Comparison of ENCODE assay signal across 20 mouse cellular contexts in genomic region chr15:94771691-94772090, GRCm38 (mm10).
A peak's percentile ranks its signal among the peaks of the same experiment; 100 is the strongest.
DNase-seq lines count a peak whose midpoint lies in the region; ATAC-seq and TF ChIP-seq lines count a peak whose summit lies in the region.
"Had no signal": no experiment of that assay in that cellular context is flagged by ENCODE, and none has a peak within 500 bp of the region (broad histone marks: within the 10 kb centered on the region; RNA-seq: fewer than 3 reads in every experiment).

No protein-coding gene starts in this region.

- no peaks in the 10 kb centered on the region for H3K9me3 ChIP-seq in forebrain, embryonic 13.5 days (replicated peaks)
- no peaks in the 10 kb centered on the region for H3K9me3 ChIP-seq in forebrain, embryonic 11.5 days (ENCODE audit: control insufficient read depth, low read length)
- no peaks in the 10 kb centered on the region for H3K9me3 ChIP-seq in lung, postnatal 0 days (ENCODE audit: low read length)
- H3K9me3 ChIP-seq: embryonic facial prominence, embryonic 15.5 days; heart, embryonic 10.5 days; liver, embryonic 12.5 days; stomach, embryonic 15.5 days had no signal

- H3K27ac ChIP-seq in forebrain, embryonic 13.5 days = 0 out of 2 replicates have a peak overlapping the region, but pooled peaks have one; percentile 7
- H3K27ac ChIP-seq in forebrain, embryonic 11.5 days (ENCODE audit: low read depth, low read length) = no peak overlapping the region
- peak overlapping the region; percentile 69 for H3K27ac ChIP-seq in left cerebral cortex, adult 2 months
- no peak overlapping the region for H3K27ac ChIP-seq in lung, postnatal 0 days (ENCODE audit: low read length)
- H3K27ac ChIP-seq: embryonic facial prominence, embryonic 15.5 days; gastrocnemius, adult 2 months; heart, embryonic 10.5 days; liver, embryonic 12.5 days; stomach, embryonic 15.5 days had no signal

- no peak overlapping the region for H3K4me3 ChIP-seq in forebrain, embryonic 13.5 days
- no peak overlapping the region for H3K4me3 ChIP-seq in forebrain, embryonic 11.5 days (ENCODE audit: low read depth, low read length)
- H3K4me3 ChIP-seq in left cerebral cortex, adult 2 months = no peak overlapping the region
- H3K4me3 ChIP-seq in lung, postnatal 0 days (ENCODE audit: low read depth, low read length) = no peak overlapping the region
- H3K4me3 ChIP-seq: embryonic facial prominence, embryonic 15.5 days; gastrocnemius, adult 2 months; heart, embryonic 10.5 days; liver, embryonic 12.5 days; myocyte; stomach, embryonic 15.5 days had no signal

- no peak overlapping the region for H3K4me2 ChIP-seq in forebrain, embryonic 13.5 days
- H3K4me2 ChIP-seq in forebrain, embryonic 11.5 days (ENCODE audit: low read depth, low read length, severe bottlenecking) = no peak overlapping the region
- no peak overlapping the region for H3K4me2 ChIP-seq in lung, postnatal 0 days (replicated peaks; ENCODE audit: low read depth, low read length)
- H3K4me2 ChIP-seq: embryonic facial prominence, embryonic 15.5 days; liver, embryonic 12.5 days; lung, embryonic 14.5 days; stomach, embryonic 15.5 days had no signal

- TF ChIP-seq POLR2A in brain, embryonic 14.5 days (IDR thresholded peaks at IDR 0.05; ENCODE audit: borderline replicate concordance, extremely low read depth, insufficient read depth, insufficient read length, poor library complexity, severe bottlenecking) = no peak

- WGBS in forebrain, embryonic 13.5 days = 74% methylated on average over 19 of the region's 19 CpGs
- 90% methylated on average over 19 of the region's 19 CpGs for WGBS in forebrain, embryonic 11.5 days
- 88% methylated on average over 19 of the region's 19 CpGs for WGBS in lung, postnatal 0 days

- intact Hi-C loops in left cerebral cortex, adult 2 months (cut with DNase I) = loop anchor here (5.0 kb wide), 3 partner anchors 211 to 756 kb away; partner anchors contain the start of gene Nell2

- H3K36me3 ChIP-seq in forebrain, embryonic 13.5 days (ENCODE audit: poor library complexity, severe bottlenecking) = no peaks in the 10 kb centered on the region
- H3K36me3 ChIP-seq in forebrain, embryonic 11.5 days (ENCODE audit: control insufficient read depth, insufficient read depth, low read length) = no peaks in the 10 kb centered on the region
- H3K36me3 ChIP-seq in lung, postnatal 0 days (ENCODE audit: insufficient read depth, low read length) = no peaks in the 10 kb centered on the region
- H3K36me3 ChIP-seq: embryonic facial prominence, embryonic 15.5 days; heart, embryonic 10.5 days; liver, embryonic 12.5 days; stomach, embryonic 15.5 days had no signal

- no peak for DNase-seq in forebrain, embryonic 11.5 days (ENCODE audit: low spot score)
- no peak for DNase-seq in left cerebral cortex, adult 2 months (ENCODE audit: extremely low spot score in 1 of 2, low spot score in 2 of 2)
- DNase-seq in left cerebral cortex, adult 8-10 months (ENCODE audit: low spot score in 2 of 2) = no peak
- DNase-seq in R1 (ENCODE audit: low read depth, low spot score) = peak; percentile 6
- peak; percentile 75 for DNase-seq in brain, embryonic 14.5 days (ENCODE audit: low read depth)
- DNase-seq in lung, adult 18-20 months = no peak
- DNase-seq in lung, postnatal 0 days (ENCODE audit: low spot score) = no peak
- DNase-seq: adrenal gland, adult 8-10 months; gastrocnemius, adult 2 months; kidney, adult 11 months; lung, embryonic 14.5 days; lung, postnatal 4 days; right cerebral cortex, postnatal 25 days; thymus, adult 18-20 months had no signal

- H3K27me3 ChIP-seq in forebrain, embryonic 13.5 days = no peaks in the 10 kb centered on the region
- H3K27me3 ChIP-seq in forebrain, embryonic 11.5 days (ENCODE audit: control insufficient read depth, insufficient read depth, low read length) = no peaks in the 10 kb centered on the region
- no peaks in the 10 kb centered on the region for H3K27me3 ChIP-seq in lung, postnatal 0 days (replicated peaks; ENCODE audit: insufficient read depth, low read length)
- H3K27me3 ChIP-seq: liver, embryonic 12.5 days; stomach, embryonic 15.5 days had no signal

- H3K9ac ChIP-seq in forebrain, embryonic 13.5 days = no peak overlapping the region
- no peak overlapping the region for H3K9ac ChIP-seq in forebrain, embryonic 11.5 days (ENCODE audit: low read length)
- H3K9ac ChIP-seq in lung, postnatal 0 days (replicated peaks; ENCODE audit: low read depth) = no peak overlapping the region
- H3K9ac ChIP-seq: embryonic facial prominence, embryonic 15.5 days; liver, embryonic 12.5 days; lung, embryonic 14.5 days; stomach, embryonic 15.5 days had no signal

- H3K4me1 ChIP-seq in forebrain, embryonic 13.5 days = peaks cover 17% of the 10 kb centered on the region; the same call in 1 of the 2 replicates
- no peaks in the 10 kb centered on the region for H3K4me1 ChIP-seq in forebrain, embryonic 11.5 days (replicated peaks; ENCODE audit: control insufficient read depth, insufficient read depth, low read length)
- no peaks in the 10 kb centered on the region for H3K4me1 ChIP-seq in lung, postnatal 0 days (ENCODE audit: insufficient read depth, low read depth, low read length)
- H3K4me1 ChIP-seq: embryonic facial prominence, embryonic 15.5 days; heart, embryonic 10.5 days; liver, embryonic 12.5 days; stomach, embryonic 15.5 days had no signal

- ATAC-seq in forebrain, embryonic 13.5 days = peak; percentile 50; the same call in 1 of the 2 replicates
- no peak for ATAC-seq in forebrain, embryonic 11.5 days (replicated peaks; ENCODE audit: low FRiP score)
- no peak for ATAC-seq in lung, postnatal 0 days
- ATAC-seq: liver, embryonic 12.5 days had no signal

- TF ChIP-seq CTCF in left cerebral cortex, adult 2 months (IDR thresholded peaks at IDR 0.05) = no peak
- TF ChIP-seq CTCF in brain, embryonic 14.5 days (IDR thresholded peaks at IDR 0.05; ENCODE audit: borderline replicate concordance, extremely low read depth, insufficient read depth, insufficient read length) = no peak
- TF ChIP-seq CTCF in lung, postnatal 0 days (IDR thresholded peaks at IDR 0.05) = no peak

- no peak for TF ChIP-seq EP300 in lung, postnatal 0 days (IDR thresholded peaks at IDR 0.05)

Comparison
In these comparisons a context has a peak if more than half of its experiments do, and no peak if none do; other contexts are left out.
1. H3K27ac ChIP-seq: peak in forebrain, embryonic 13.5 days (single experiment) and left cerebral cortex, adult 2 months (single experiment); none in forebrain, embryonic 11.5 days (single experiment) and lung, postnatal 0 days (single experiment).
2. DNase-seq: peak in R1 (single experiment) and brain, embryonic 14.5 days (single experiment); none in forebrain, embryonic 11.5 days (single experiment), left cerebral cortex, adult 2 months (0 of 2), left cerebral cortex, adult 8-10 months (0 of 2), lung, adult 18-20 months (0 of 2) and lung, postnatal 0 days (single experiment).